Mouse (Mus musculus) myocyte (in vitro differentiated cells): ENCODE data around the gene Mylk.

Source experiments
- CEBPB ChIP-seq: IDR thresholded peaks from 2 replicates; pipeline ENCODE4 v1.6.1; 2011; ENCODE audit warnings: mild to moderate bottlenecking, moderate library complexity; ENCODE audit not compliant: poor library complexity, insufficient read depth, severe bottlenecking
- E2F4 ChIP-seq: IDR thresholded peaks from one replicate; pipeline ENCODE4 v1.6.1; 2011; ENCODE audit warnings: mild to moderate bottlenecking, control low read depth, moderate library complexity; ENCODE audit not compliant: insufficient read depth
- MAX ChIP-seq: IDR thresholded peaks from one replicate; pipeline ENCODE4 v1.6.1; 2011; ENCODE audit warnings: low read depth, mild to moderate bottlenecking, control low read depth
- MYOD1 ChIP-seq, 3 experiments: IDR thresholded peaks; one replicate each; pipeline ENCODE4 v1.6.1; 2011; ENCODE audit warnings: control low read depth in 2 of 3, low read depth in 2 of 3, mild to moderate bottlenecking in 2 of 3, moderate library complexity in 1 of 3; ENCODE audit not compliant: insufficient read length in 2 of 3, control insufficient read depth in 1 of 3
- MYOG ChIP-seq, 3 experiments: IDR thresholded peaks; one replicate each; pipeline ENCODE4 v1.6.1; 2011; ENCODE audit warnings: control low read depth in 2 of 3, low read depth in 2 of 3, mild to moderate bottlenecking in 2 of 3; ENCODE audit not compliant: insufficient read length in 2 of 3, control insufficient read depth in 1 of 3, insufficient read depth in 1 of 3
- POLR2A ChIP-seq: IDR thresholded peaks from one replicate; pipeline ENCODE4 v1.6.1; 2011; ENCODE audit warnings: low read depth, mild to moderate bottlenecking, control low read depth, moderate library complexity; ENCODE audit not compliant: insufficient read length
- POLR2AphosphoS2 ChIP-seq: IDR thresholded peaks from one replicate; pipeline ENCODE4 v1.6.1; 2011; ENCODE audit warnings: low read depth, control low read depth; ENCODE audit not compliant: insufficient read length
- REST ChIP-seq: IDR thresholded peaks from one replicate; pipeline ENCODE4 v1.6.1; 2011; ENCODE audit warnings: mild to moderate bottlenecking, control low read depth, moderate library complexity; ENCODE audit not compliant: insufficient read depth, insufficient read length
- SRF ChIP-seq: IDR thresholded peaks from one replicate; pipeline ENCODE4 v1.6.1; 2011; ENCODE audit warnings: low read depth; ENCODE audit not compliant: control insufficient read depth, insufficient read length
- TCF12 ChIP-seq: IDR thresholded peaks from one replicate; pipeline ENCODE4 v1.6.1; 2011; ENCODE audit warnings: mild to moderate bottlenecking, control low read depth; ENCODE audit not compliant: poor library complexity, insufficient read depth, severe bottlenecking
- TCF3 ChIP-seq: IDR thresholded peaks from one replicate; pipeline ENCODE4 v1.6.1; 2011; ENCODE audit warnings: low read depth, control low read depth; ENCODE audit not compliant: insufficient read length
- USF1 ChIP-seq: IDR thresholded peaks from one replicate; pipeline ENCODE4 v1.6.1; 2011; ENCODE audit warnings: low read depth, mild to moderate bottlenecking, control low read depth, moderate library complexity

- TF ChIP-seq MAX (no peak), POLR2AphosphoS2 (no peak), MYOG (IDR thresholded peaks at IDR 0.05; ENCODE audit: control insufficient read depth in 1 of 3, insufficient read depth in 1 of 3, insufficient read length in 2 of 3, low read depth in 2 of 3) (no peak), POLR2A (no peak), E2F4 (no peak), TCF12 (no peak), MYOD1 (IDR thresholded peaks at IDR 0.05; ENCODE audit: control insufficient read depth in 1 of 3, insufficient read length in 2 of 3, low read depth in 2 of 3) (no peak), CEBPB (no peak), SRF (no peak), REST (no peak), USF1 (no peak), TCF3 (no peak)
These were observed 191.4 kb downstream of the Mylk start for GRCm38 (mm10) chr16:34936339-34936810.
